Mouse (Mus musculus): ENCODE measurements around the gene 6330403K07Rik. TPM values are rescaled to one million over a fixed set of nuclear protein-coding genes. Genes with fewer than 3 reads are reported as not detected.

The 6330403K07Rik gene
- polyA plus RNA-seq, 1 experiment, result 395 TPM

- peak in 1 of 2 experiments; percentile 26 for DNase-seq (ENCODE audit: extremely low spot score in 1 of 2, low spot score in 1 of 2)
Observed at GRCm38 (mm10) chr11:71001167-71001566, 32.1 kb downstream of the 6330403K07Rik start.

GRCm38 (mm10) chr11:70982557-70983228 lies 50.6 kb downstream of the 6330403K07Rik start, which contains the start of gene C1qbp:
Gene C1qbp, minus strand, starts transcription at chr11:70983026.
- peak; percentile 79 to 96 for DNase-seq (ENCODE audit: extremely low spot score in 1 of 2, low spot score in 1 of 2)

- no peak for DNase-seq (ENCODE audit: extremely low spot score in 1 of 2, low spot score in 1 of 2)
Observed at GRCm38 (mm10) chr11:70982030-70982429, 51.3 kb downstream of the 6330403K07Rik start.

Other genes starting within 250 kb of the 6330403K07Rik start
- gene Scimp, start 220.9 kb downstream of the 6330403K07Rik start, polyA plus RNA-seq (2012; rRNA removed), result 0.08 TPM in 1 of 2 replicates, not detected in the other
- 35.3 and 40.6 TPM in 2 replicates for gene Rabep1, start 188.7 kb downstream of the 6330403K07Rik start, polyA plus RNA-seq (2012; rRNA removed)
- gene Nup88, start 63.5 kb downstream of the 6330403K07Rik start, polyA plus RNA-seq (2012; rRNA removed), result 75.2 and 86.2 TPM in 2 replicates
- gene Rpain, start 63.3 kb downstream of the 6330403K07Rik start, polyA plus RNA-seq (2012; rRNA removed), result 58.9 and 63.3 TPM in 2 replicates
- gene C1qbp, start 50.5 kb downstream of the 6330403K07Rik start, polyA plus RNA-seq (2012; rRNA removed), result 79.9 and 94.5 TPM in 2 replicates
- gene Dhx33, start 29.1 kb downstream of the 6330403K07Rik start, polyA plus RNA-seq (2012; rRNA removed), result 23.8 and 26.1 TPM in 2 replicates
- gene Mis12, start 13.9 kb downstream of the 6330403K07Rik start, polyA plus RNA-seq (2012; rRNA removed), result 13.4 and 13.5 TPM in 2 replicates
- 18.8 and 19.0 TPM in 2 replicates for gene Derl2, start 13.7 kb downstream of the 6330403K07Rik start, polyA plus RNA-seq (2012; rRNA removed)
- gene Nlrp1a, start 111.2 kb upstream of the 6330403K07Rik start, polyA plus RNA-seq (2012; rRNA removed), result 0.04 and 0.11 TPM in 2 replicates
- 0.44 and 0.58 TPM in 2 replicates for gene Nlrp1b, start 197.2 kb upstream of the 6330403K07Rik start, polyA plus RNA-seq (2012; rRNA removed)

Data from frontal cortex, adult 2 months (tissue).